Mouse (Mus musculus) lung, postnatal 0 days (tissue): ENCODE results near the gene Mttp.

ENCODE experiments used
- CTCF ChIP-seq: IDR thresholded peaks from 2 replicates; pipeline ENCODE4 v1.5.1; 2016; ENCODE audit warnings: antibody characterized with exemption, mild to moderate bottlenecking
- EP300 ChIP-seq: IDR thresholded peaks from 2 replicates; pipeline ENCODE4 v1.6.1; 2016; ENCODE audit warnings: antibody characterized with exemption, mild to moderate bottlenecking, control low read depth

DNA sequence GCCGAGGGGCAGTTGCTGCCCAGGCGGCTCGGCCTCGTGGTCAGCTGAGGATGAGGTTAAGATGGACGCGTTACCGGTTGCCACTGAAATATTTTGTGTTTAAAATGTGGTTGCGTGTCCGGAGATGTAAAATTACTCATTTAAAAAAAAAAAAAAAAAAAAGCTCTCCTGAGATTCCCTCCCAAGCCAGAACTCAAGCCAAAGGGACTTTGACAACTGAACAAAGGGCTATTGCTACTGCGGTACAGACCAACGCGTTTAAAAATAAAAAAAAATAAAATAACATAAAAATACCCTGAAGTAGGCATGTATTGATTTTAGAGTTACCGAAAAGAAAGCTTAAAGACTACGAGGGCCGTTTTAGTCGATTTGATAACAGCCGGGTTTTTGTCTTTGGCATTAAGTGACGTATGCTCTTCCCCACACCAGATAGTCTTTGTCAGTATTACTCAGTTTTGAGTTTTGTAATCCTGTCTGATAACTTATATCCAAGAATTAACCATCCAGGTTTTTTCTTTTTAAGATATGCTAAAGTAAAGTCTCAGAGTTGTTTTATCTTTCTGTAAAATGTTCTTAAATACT lies 617 bp downstream of the Mttp start:
- TF ChIP-seq CTCF (no peak), EP300 (no peak)
